Mouse (Mus musculus) liver, embryonic 16.5 days (tissue): Measurements from ENCODE around the gene Glb1. TPM values are rescaled to one million over a fixed set of nuclear protein-coding genes. Genes with fewer than 3 reads are reported as not detected.
A peak's percentile ranks its signal among the peaks of the same experiment; 100 is the strongest.

Experiments
- ATAC-seq: fragments of 200-750 bp; cut with Nextera tagmentation; 2 replicates; pipeline ENCODE4 v1.8.0; 2017; ENCODE audit warnings: low read depth, mild to moderate bottlenecking, moderate number of reproducible peaks, moderate library complexity
- H3K27ac ChIP-seq: fragments of 300-500 bp; sonication (generic); 2 replicates; pipeline ENCODE4 v1.5.1; 2014; ENCODE audit warnings: mild to moderate bottlenecking, low read length
- H3K27me3 ChIP-seq: fragments of 300-500 bp; sonication (generic); 2 replicates; pipeline ENCODE4 v1.6.1; 2014; ENCODE audit warnings: low read depth, low read length, mixed read lengths; ENCODE audit not compliant: control insufficient read depth, insufficient read depth
- H3K36me3 ChIP-seq: fragments of 300-500 bp; sonication (generic); 2 replicates; pipeline ENCODE4 v1.6.1; 2014; ENCODE audit warnings: mild to moderate bottlenecking; ENCODE audit not compliant: control insufficient read depth, insufficient read depth
- H3K4me1 ChIP-seq: fragments of 300-500 bp; sonication (generic); 2 replicates; pipeline ENCODE4 v1.6.1; 2014; ENCODE audit warnings: low read depth, low read length, mixed read lengths; ENCODE audit not compliant: control insufficient read depth
- H3K4me2 ChIP-seq: fragments of 300-500 bp; sonication (generic); 2 replicates; pipeline ENCODE4 v1.6.1; 2014; ENCODE audit warnings: low read depth, low read length, mixed read lengths
- H3K4me3 ChIP-seq: fragments of 300-500 bp; sonication (generic); 2 replicates; pipeline ENCODE4 v1.5.1; 2014; ENCODE audit warnings: low read depth, mild to moderate bottlenecking, low read length
- H3K9ac ChIP-seq: fragments of 300-500 bp; sonication (generic); 2 replicates; pipeline ENCODE4 v1.6.1; 2014; ENCODE audit warnings: low read depth, low read length
- H3K9me3 ChIP-seq: fragments of 300-500 bp; sonication (generic); replicated peaks from 2 replicates; pipeline ENCODE4 v1.6.1; 2016; ENCODE audit warnings: low read length; ENCODE audit not compliant: control insufficient read depth
- WGBS: fragments of 180-500 bp; shearing (Covaris S2); extraction: QIAGEN DNeasy Blood & Tissue Kit; methylation state at CpG from one replicate; pipeline ENCODE4 v1.1.7; 2014; ENCODE audit not compliant: insufficient replicate concordance; 5-methylcytosine and 5-hydroxymethylcytosine counted together
- polyA plus RNA-seq: library from polyadenylated mRNA; unstranded; fragments of >200 nt; fragmentation: Nextera tagmentation; extraction: Ambion mirVana; gene quantifications from 2 replicates; pipeline ENCODE4 v1.2.1, GENCODE M21; 2015

Gene Glb1
- polyA plus RNA-seq, 1 experiment from 2014 or later = 18.5 TPM

DNA sequence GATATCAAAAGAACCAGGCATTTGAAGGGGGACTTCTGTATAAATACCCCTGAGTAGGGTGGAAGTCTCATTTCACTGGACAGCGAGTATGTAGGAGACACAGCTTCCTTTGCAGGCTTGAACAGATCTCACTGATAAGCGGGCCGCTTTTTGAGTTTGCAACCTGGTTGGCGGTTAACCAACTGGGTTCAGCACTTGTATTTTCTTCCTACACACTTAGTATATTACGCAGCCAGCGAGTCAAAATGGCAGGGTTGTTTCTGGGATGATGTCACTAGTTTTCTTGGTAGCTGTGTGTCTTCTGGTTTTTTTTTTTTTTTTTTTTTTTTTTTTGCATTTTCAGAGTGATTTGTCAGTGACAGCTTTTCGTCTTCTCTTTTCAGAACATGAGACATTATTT, 20.9 kb downstream of the Glb1 start:
- no peak overlapping the region for H3K9ac ChIP-seq
- H3K4me2 ChIP-seq = no peak overlapping the region
- H3K4me3 ChIP-seq = no peak overlapping the region
- no peaks in the 10 kb centered on the region for H3K27me3 ChIP-seq
- 70% methylated on average over 7 of the region's 7 CpGs for WGBS
- no peak for ATAC-seq
- H3K4me1 ChIP-seq = no peaks in the 10 kb centered on the region; the same call in 1 of the 2 replicates
- H3K27ac ChIP-seq = no peak overlapping the region
- H3K36me3 ChIP-seq = peaks cover 7% of the 10 kb centered on the region; the same call in 1 of the 2 replicates
- H3K9me3 ChIP-seq = 0 out of 2 replicates have a peak, but pooled peaks cover 3% of the 10 kb centered on the region

DNA sequence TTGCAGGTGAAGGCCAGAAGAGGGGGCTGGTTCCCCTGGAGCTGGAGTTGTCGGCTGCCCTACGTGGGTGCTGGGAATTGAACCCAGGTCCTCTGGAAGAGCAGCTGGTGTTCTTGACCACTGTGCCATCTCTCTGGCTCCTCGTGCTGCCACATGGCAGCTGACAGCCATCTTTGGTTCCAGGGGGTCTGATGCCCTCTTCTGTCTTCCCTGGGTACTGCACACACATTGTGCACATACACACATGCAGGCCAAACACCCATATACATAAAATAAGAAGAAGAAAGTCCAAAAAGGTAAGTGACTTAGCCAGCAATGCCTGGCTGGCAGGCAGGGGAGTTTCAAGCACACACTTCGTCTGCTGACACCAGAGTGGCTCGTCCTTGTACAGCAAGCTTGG, 24.7 kb downstream of the Glb1 start:
- Histone ChIP-seq H3K27ac (no peak overlapping the region), H3K9me3 (0 out of 2 replicates have a peak, but pooled peaks cover 3% of the 10 kb centered on the region), H3K27me3 (no peaks in the 10 kb centered on the region), H3K4me3 (no peak overlapping the region), H3K4me1 (no peaks in the 10 kb centered on the region), H3K36me3 (peaks cover 7% of the 10 kb centered on the region; the same call in 1 of the 2 replicates), H3K9ac (no peak overlapping the region), H3K4me2 (no peak overlapping the region)
- no peak for ATAC-seq
- WGBS = 80% methylated on average over 5 of the region's 5 CpGs

GRCm38 (mm10) chr9:114426201-114426600, 25.3 kb downstream of the Glb1 start:
- Histone ChIP-seq H3K27me3 (no peaks in the 10 kb centered on the region), H3K4me2 (no peak overlapping the region), H3K4me1 (no peaks in the 10 kb centered on the region), H3K27ac (no peak overlapping the region), H3K9me3 (0 out of 2 replicates have a peak, but pooled peaks cover 3% of the 10 kb centered on the region), H3K36me3 (peaks cover 7% of the 10 kb centered on the region; the same call in 1 of the 2 replicates), H3K9ac (no peak overlapping the region), H3K4me3 (no peak overlapping the region)
- no peak for ATAC-seq
- 67% methylated on average over 5 of the region's 5 CpGs for WGBS

DNA sequence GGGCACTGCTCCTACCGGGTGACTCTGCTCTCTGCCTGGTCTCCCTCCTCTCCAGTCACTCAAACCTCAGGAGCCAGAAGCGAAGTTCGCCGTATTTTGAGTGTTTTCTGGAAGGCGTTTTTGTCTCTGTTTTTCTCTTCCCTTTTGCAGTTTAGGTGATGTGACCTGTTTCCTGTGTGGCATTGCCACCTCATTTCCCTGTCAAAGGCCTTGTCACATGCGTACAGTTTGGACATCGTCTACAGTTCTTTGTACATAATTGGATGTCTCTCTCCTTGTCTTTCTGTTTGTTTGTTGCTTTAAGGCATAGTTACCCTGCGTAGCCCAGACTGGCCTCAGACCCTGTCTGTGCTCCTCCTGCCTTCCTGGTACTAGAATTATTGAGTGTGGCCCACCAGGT, 26.5 kb downstream of the Glb1 start:
- H3K4me1 ChIP-seq = no peaks in the 10 kb centered on the region
- no peak overlapping the region for H3K9ac ChIP-seq
- H3K27ac ChIP-seq = no peak overlapping the region
- ATAC-seq = no peak
- no peaks in the 10 kb centered on the region for H3K27me3 ChIP-seq
- 73% methylated on average over 8 of the region's 8 CpGs for WGBS
- peaks cover 7% of the 10 kb centered on the region; the same call in 1 of the 2 replicates for H3K36me3 ChIP-seq
- 0 out of 2 replicates have a peak, but pooled peaks cover 3% of the 10 kb centered on the region for H3K9me3 ChIP-seq
- no peak overlapping the region for H3K4me3 ChIP-seq
- no peak overlapping the region for H3K4me2 ChIP-seq

GRCm38 (mm10) chr9:114428103-114428834, 27.4 kb downstream of the Glb1 start:
- no peak overlapping the region for H3K9ac ChIP-seq
- no peaks in the 10 kb centered on the region for H3K27me3 ChIP-seq
- no peaks in the 10 kb centered on the region for H3K4me1 ChIP-seq
- peaks cover 7% of the 10 kb centered on the region; the same call in 1 of the 2 replicates for H3K36me3 ChIP-seq
- H3K4me2 ChIP-seq = no peak overlapping the region
- ATAC-seq = peak; percentile 11; the same call in 1 of the 2 replicates
- H3K4me3 ChIP-seq = no peak overlapping the region
- WGBS = 65% methylated on average over 12 of the region's 12 CpGs
- 0 out of 2 replicates have a peak, but pooled peaks cover 3% of the 10 kb centered on the region for H3K9me3 ChIP-seq
- no peak overlapping the region for H3K27ac ChIP-seq

DNA sequence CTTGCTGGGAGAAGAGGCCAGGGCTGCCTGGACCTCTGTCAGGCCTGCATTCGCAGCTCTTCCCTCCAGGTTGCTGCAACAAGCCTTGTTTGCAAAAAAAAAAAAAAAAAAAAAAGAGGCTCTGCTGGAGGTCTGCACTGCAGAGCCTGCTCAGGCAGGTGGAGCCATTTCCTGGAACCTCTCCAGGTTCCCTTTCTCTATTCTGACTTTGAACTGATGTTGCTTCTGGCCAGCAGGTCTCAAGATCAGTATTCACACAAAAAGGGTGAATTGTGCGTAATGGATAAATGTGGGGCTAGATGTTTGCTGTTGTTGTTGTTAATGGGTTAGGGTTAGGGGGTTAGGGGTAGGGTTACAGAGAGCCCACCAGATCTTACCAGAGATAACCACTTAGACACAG, 34.8 kb downstream of the Glb1 start:
- no peaks in the 10 kb centered on the region for H3K36me3 ChIP-seq
- no peak overlapping the region for H3K4me2 ChIP-seq
- H3K9ac ChIP-seq = no peak overlapping the region
- H3K9me3 ChIP-seq = no peaks in the 10 kb centered on the region
- H3K27ac ChIP-seq = no peak overlapping the region
- H3K4me1 ChIP-seq = no peaks in the 10 kb centered on the region
- ATAC-seq = no peak
- H3K27me3 ChIP-seq = no peaks in the 10 kb centered on the region
- H3K4me3 ChIP-seq = no peak overlapping the region
- 63% methylated on average over 2 of the region's 2 CpGs for WGBS

DNA sequence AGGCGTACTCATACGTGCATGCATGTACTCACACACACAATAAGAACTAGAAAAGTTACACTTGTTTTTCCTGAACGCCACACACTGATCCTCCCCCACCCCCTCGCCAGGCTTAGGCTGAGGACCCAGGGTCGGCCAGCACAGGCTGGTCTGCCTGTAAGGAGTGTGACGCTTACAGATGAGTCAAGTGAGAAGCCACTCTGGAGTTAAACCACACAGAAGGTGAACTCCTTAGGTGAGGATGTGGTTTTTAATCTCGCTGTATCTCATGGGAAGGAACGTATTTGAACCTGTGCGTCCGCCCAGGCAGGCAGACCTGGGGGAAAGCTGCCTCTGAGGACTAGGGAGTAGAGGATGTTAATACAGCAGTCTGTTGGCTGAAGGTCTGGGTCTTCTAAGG, 39.7 kb downstream of the Glb1 start:
- H3K9me3 ChIP-seq = no peaks in the 10 kb centered on the region
- no peak overlapping the region for H3K27ac ChIP-seq
- H3K36me3 ChIP-seq = no peaks in the 10 kb centered on the region
- 72% methylated on average over 10 of the region's 10 CpGs for WGBS
- ATAC-seq = no peak
- H3K4me1 ChIP-seq = no peaks in the 10 kb centered on the region
- H3K4me2 ChIP-seq = no peak overlapping the region
- no peaks in the 10 kb centered on the region for H3K27me3 ChIP-seq
- no peak overlapping the region for H3K9ac ChIP-seq
- H3K4me3 ChIP-seq = no peak overlapping the region

DNA sequence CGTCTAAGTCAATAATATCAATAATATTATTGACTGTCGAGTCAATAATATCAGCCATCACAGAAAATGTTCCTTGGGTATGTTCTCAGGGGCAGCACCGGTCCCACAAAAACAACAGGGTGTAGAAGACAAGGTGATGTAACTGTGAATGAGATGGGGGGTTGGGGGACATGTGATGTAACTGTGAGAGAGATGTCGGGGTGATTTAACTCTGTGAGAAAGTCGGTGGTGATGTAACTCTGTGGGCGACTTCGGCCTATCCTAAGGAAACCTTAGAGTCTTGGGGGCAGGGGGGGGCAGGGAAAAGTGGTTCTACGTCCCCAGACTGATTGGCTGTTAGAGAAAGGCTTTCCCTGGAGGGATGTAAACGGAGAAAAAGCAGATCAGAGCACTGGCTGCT, 41.3 kb downstream of the Glb1 start:
- Histone ChIP-seq H3K9ac (no peak overlapping the region), H3K4me3 (no peak overlapping the region), H3K4me1 (no peaks in the 10 kb centered on the region), H3K27me3 (no peaks in the 10 kb centered on the region), H3K27ac (no peak overlapping the region), H3K9me3 (no peaks in the 10 kb centered on the region), H3K36me3 (no peaks in the 10 kb centered on the region), H3K4me2 (no peak overlapping the region)
- ATAC-seq = no peak
- 64% methylated on average over 9 of the region's 9 CpGs for WGBS

GRCm38 (mm10) chr9:114442893-114443292, 42.0 kb downstream of the Glb1 start:
- Histone ChIP-seq H3K9me3 (no peaks in the 10 kb centered on the region), H3K36me3 (no peaks in the 10 kb centered on the region), H3K4me1 (no peaks in the 10 kb centered on the region), H3K4me2 (no peak overlapping the region), H3K4me3 (no peak overlapping the region), H3K9ac (no peak overlapping the region), H3K27ac (no peak overlapping the region), H3K27me3 (no peaks in the 10 kb centered on the region)
- WGBS = 77% methylated on average over 9 of the region's 9 CpGs
- no peak for ATAC-seq
